Mouse (Mus musculus) spleen, adult 2 months (tissue): Measurements from ENCODE around the gene Prdm10. TPM values are rescaled to one million over a fixed set of nuclear protein-coding genes. Genes with fewer than 3 reads are reported as not detected.

Experiments
- DNase-seq, 2 experiments: peaks; one replicate each; pipeline versions ENCODE4 v3.0.0 to v3.0.0-alpha.2; 2012 to 2021; ENCODE audit warnings: low spot score in 2 of 2, low read depth in 1 of 2
- H3K27ac ChIP-seq: fragments of 200-500 bp; 2 replicates; pipeline ENCODE4 v1.5.1; 2012; ENCODE audit warnings: low read length, inconsistent platforms; ENCODE audit not compliant: insufficient read depth
- H3K27me3 ChIP-seq: fragments of 200-500 bp; 2 replicates; pipeline ENCODE4 v1.6.1; 2012; ENCODE audit warnings: mild to moderate bottlenecking, moderate library complexity, low read length, inconsistent platforms; ENCODE audit not compliant: control insufficient read depth, insufficient read depth
- H3K36me3 ChIP-seq: fragments of 200-500 bp; 2 replicates; pipeline ENCODE4 v1.6.1; 2012; ENCODE audit warnings: mild to moderate bottlenecking, low read length, inconsistent platforms; ENCODE audit not compliant: control insufficient read depth, insufficient read depth
- H3K4me1 ChIP-seq: fragments of 200-500 bp; 2 replicates; pipeline ENCODE4 v1.6.1; 2011; ENCODE audit warnings: inconsistent platforms; ENCODE audit not compliant: control insufficient read depth, insufficient read depth, insufficient read length
- H3K4me3 ChIP-seq: fragments of 200-500 bp; 2 replicates; pipeline ENCODE4 v1.5.1; 2011; ENCODE audit warnings: mild to moderate bottlenecking, inconsistent platforms; ENCODE audit not compliant: insufficient read depth, insufficient read length; ENCODE audit errors: extremely low read depth
- CTCF ChIP-seq: fragments of 200-500 bp; IDR thresholded peaks from 2 replicates; pipeline ENCODE4 v1.5.1; 2011; ENCODE audit warnings: mild to moderate bottlenecking, inconsistent platforms; ENCODE audit not compliant: insufficient read depth, insufficient read length, insufficient replicate concordance; ENCODE audit errors: extremely low read depth
- POLR2A ChIP-seq: fragments of 200-500 bp; IDR thresholded peaks from 2 replicates; pipeline ENCODE4 v1.6.1; 2011; ENCODE audit warnings: low read depth, low read length, inconsistent platforms
- WGBS: fragments of 180-500 bp; shearing (Covaris S2); methylation state at CpG from one replicate; pipeline ENCODE4 v1.1.7; 2018; 5-methylcytosine and 5-hydroxymethylcytosine counted together
- polyA plus RNA-seq: library from polyadenylated mRNA; depleted of rRNA; stranded (reverse); fragments of >200 nt; gene quantifications from 2 replicates; pipeline ENCODE4 v1.2.3, GENCODE M21; 2012

The Prdm10 gene
- polyA plus RNA-seq, 1 experiment: 5.9 TPM

DNA sequence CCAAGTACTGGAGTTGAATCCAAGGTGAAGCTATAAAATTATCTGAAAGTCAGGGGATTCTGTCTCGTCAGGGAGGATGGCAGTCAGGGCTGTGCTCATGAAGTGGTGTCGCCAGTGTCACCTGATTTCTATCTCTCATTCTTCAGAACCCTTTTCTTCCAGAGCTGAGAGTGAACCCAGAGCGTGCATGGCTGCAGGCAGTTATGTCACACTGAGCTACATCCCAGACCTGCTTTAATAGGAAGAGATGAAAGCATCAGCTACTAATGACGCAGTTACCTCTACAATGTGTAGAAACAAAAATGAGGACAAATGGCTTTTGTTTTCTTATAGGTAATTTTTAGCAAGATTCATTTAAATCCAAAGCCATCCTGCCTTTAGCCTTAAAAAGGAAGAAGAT, 68.1 kb downstream of the Prdm10 start:
- H3K4me3 ChIP-seq: no peak overlapping the region

DNA sequence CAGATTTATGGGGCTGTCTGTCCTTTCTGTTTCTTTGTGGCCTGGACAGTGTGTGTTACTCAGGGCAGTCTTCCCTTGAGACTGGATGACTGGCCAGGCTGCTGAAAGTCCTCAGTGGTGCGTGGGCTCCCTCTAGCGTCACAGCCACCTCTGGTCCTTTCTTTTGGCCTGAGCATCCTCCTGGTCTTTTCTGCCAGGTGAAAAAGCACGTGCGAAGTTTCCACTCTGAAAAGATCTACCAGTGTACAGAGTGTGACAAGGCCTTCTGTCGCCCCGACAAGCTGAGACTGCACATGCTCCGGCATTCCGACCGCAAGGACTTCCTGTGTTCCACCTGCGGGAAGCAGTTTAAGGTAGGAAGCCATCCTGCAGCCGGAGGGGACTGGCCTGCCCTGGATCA, 68.6 kb downstream of the Prdm10 start:
- H3K4me1 ChIP-seq: no peaks in the 10 kb centered on the region
- DNase-seq: peak; percentile 9 to 49

More for the DNA sequence above, 68.1 kb downstream of the Prdm10 start:
- Histone ChIP-seq H3K36me3 (peaks cover 11% of the 10 kb centered on the region), H3K27me3 (no peaks in the 10 kb centered on the region), H3K27ac (no peak overlapping the region), H3K4me1 (no peaks in the 10 kb centered on the region)
- 94% methylated on average over 4 of the region's 4 CpGs for WGBS
- no peak for DNase-seq
- TF ChIP-seq CTCF: no peak
- TF ChIP-seq POLR2A: no peak

DNA sequence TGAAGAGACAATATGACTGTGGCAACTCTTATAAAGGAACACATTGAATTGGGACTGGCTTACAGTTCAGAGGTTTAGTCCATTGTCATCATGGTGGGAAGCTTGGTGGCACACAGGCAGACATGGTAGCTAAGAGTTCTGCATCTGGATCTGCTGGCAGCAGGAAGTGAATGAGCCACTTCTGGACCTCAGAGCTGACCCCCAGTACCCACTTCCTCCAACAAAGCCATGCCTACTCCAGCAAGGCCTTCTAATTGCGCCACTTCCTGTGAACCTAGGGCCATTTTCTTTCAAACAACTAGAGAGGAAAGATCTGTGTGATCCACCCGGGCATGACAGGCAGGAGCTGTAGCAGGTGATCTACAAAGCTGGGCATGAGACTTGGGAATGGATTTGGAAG, 72.4 kb downstream of the Prdm10 start:
- no peak overlapping the region for H3K27ac ChIP-seq
- H3K36me3 ChIP-seq: peaks cover 17% of the 10 kb centered on the region
- no peak overlapping the region for H3K4me3 ChIP-seq
- H3K4me1 ChIP-seq: no peaks in the 10 kb centered on the region
- no peaks in the 10 kb centered on the region for H3K27me3 ChIP-seq
- TF ChIP-seq POLR2A (no peak), CTCF (no peak)
- DNase-seq: no peak
- WGBS: 71% methylated on average over 2 of the region's 2 CpGs

More for the DNA sequence above, 68.6 kb downstream of the Prdm10 start:
- H3K27ac ChIP-seq: no peak overlapping the region
- peaks cover 11% of the 10 kb centered on the region for H3K36me3 ChIP-seq
- H3K4me3 ChIP-seq: no peak overlapping the region
- WGBS: 78% methylated on average over 11 of the region's 11 CpGs
- H3K27me3 ChIP-seq: no peaks in the 10 kb centered on the region
- TF ChIP-seq POLR2A (no peak), CTCF (peak; percentile 95)

DNA sequence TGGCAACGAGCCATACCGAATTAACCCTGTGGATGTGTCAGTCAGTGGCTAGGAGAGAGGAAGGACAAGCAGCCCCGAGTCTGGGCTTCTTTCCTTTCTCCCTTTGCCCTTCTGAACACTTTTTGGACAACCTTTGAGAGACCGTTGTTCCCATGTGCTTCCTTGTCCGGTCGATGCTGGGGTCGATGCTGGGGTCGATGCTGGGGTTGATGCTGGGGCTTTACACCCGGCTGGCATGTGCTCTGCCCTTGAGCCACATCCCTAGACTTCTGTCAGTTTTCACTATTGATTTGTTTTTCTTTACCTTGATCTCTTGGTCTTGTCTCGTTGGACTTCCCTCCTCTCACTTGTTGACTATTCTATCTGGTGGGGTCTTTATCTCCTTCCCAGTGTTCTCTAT, 73.2 kb downstream of the Prdm10 start:
- H3K36me3 ChIP-seq: peaks cover 17% of the 10 kb centered on the region
- H3K4me3 ChIP-seq: no peak overlapping the region
- H3K4me1 ChIP-seq: no peaks in the 10 kb centered on the region
- H3K27ac ChIP-seq: no peak overlapping the region
- 94% methylated on average over 10 of the region's 10 CpGs for WGBS
- no peaks in the 10 kb centered on the region for H3K27me3 ChIP-seq
- TF ChIP-seq POLR2A (no peak), CTCF (no peak)
- no peak for DNase-seq

GRCm38 (mm10) chr9:31354051-31354450, 73.7 kb downstream of the Prdm10 start:
- DNase-seq: no peak
- H3K27ac ChIP-seq: no peak overlapping the region
- WGBS: 92% methylated on average over 7 of the region's 7 CpGs

DNA sequence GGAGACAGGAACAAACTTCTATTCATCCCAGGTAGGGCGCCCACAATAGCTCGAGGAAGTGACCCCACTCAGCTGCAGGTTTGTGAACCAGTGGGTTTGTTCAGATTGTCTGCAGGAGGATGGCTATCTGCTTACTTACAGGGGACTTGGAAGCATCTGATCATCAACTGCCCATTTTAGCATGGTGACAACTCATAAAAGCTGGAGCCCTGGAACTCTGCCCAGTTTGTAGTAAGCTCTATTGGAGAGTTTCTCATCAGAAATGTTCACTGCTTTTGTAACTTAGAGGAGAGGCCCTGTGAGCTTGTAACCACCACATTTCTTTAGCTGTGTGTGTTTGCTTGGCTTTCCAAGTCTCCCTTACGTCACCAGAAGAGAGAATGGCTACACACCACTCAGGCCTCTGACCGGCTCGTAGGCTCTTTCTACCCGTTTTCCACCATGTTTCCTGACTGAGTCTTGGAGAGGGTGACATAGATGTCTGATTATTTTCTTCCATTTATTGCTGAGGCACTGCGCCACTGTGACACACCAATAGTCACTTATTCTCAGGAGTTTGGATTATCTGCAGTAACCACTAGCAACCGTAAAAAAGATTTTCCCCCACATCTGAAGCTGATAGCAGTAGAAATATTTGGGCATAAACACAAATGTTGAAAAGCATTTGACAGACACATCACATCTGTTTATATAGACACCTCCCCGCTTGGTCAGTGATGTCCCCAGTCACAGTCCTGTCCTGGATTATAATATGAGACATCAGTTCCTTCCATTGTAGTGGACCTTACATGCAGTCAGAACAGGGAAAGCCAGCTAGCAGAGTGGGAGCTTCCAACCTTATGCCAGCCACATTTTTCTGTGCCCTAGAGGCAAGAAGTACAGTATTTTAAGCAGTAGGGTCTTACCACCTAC, 83.6 kb downstream of the Prdm10 start:
- H3K4me1 ChIP-seq: no peaks in the 10 kb centered on the region
- WGBS: 91% methylated on average over 9 of the region's 9 CpGs
- H3K27me3 ChIP-seq: no peaks in the 10 kb centered on the region
- no peak for TF ChIP-seq CTCF
- no peak for TF ChIP-seq POLR2A
- H3K36me3 ChIP-seq: peaks cover 18% of the 10 kb centered on the region
- no peak for DNase-seq
- no peak overlapping the region for H3K4me3 ChIP-seq
- no peak overlapping the region for H3K27ac ChIP-seq

More at GRCm38 (mm10) chr9:31354051-31354450, 73.7 kb downstream of the Prdm10 start:
- Histone ChIP-seq H3K27me3 (no peaks in the 10 kb centered on the region), H3K4me1 (no peaks in the 10 kb centered on the region), H3K36me3 (peaks cover 17% of the 10 kb centered on the region), H3K4me3 (no peak overlapping the region)
- TF ChIP-seq CTCF (no peak), POLR2A (no peak)

DNA sequence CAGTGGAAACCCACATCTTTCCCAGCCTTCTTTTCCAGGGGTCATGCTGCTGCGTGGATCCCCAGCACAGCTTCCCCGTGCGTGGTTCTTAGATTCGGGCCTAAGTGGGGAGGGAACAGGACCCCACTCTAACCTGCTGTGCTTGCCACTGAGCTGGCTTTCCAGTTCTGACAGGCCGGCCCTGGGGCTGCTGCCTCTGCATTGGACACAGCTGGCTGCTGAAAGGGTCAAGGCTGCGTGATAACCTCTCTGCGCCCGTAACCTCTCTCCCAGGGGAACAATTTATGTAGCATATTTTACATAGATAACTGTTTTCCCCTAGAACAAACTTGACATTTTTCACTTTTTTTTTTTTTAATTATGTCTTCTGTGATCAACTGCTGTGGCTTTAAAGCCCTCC, 84.7 kb downstream of the Prdm10 start:
- TF ChIP-seq CTCF (no peak), POLR2A (no peak)
- H3K4me1 ChIP-seq: no peaks in the 10 kb centered on the region
- no peak overlapping the region for H3K4me3 ChIP-seq
- WGBS: 87% methylated on average over 8 of the region's 8 CpGs
- H3K27ac ChIP-seq: no peak overlapping the region
- H3K36me3 ChIP-seq: peaks cover 15% of the 10 kb centered on the region
- no peaks in the 10 kb centered on the region for H3K27me3 ChIP-seq
- no peak for DNase-seq
